Mouse (Mus musculus) heart, postnatal 0 days (tissue): Measurements from ENCODE around the gene Grm1.

Source experiments
- CTCF ChIP-seq: IDR thresholded peaks from 2 replicates; pipeline ENCODE4 v1.5.1; 2016; ENCODE audit warnings: antibody characterized with exemption, control low read depth, low read depth
- EP300 ChIP-seq: IDR thresholded peaks from 2 replicates; pipeline ENCODE4 v1.6.1; 2016; ENCODE audit warnings: antibody characterized with exemption, low read depth

DNA sequence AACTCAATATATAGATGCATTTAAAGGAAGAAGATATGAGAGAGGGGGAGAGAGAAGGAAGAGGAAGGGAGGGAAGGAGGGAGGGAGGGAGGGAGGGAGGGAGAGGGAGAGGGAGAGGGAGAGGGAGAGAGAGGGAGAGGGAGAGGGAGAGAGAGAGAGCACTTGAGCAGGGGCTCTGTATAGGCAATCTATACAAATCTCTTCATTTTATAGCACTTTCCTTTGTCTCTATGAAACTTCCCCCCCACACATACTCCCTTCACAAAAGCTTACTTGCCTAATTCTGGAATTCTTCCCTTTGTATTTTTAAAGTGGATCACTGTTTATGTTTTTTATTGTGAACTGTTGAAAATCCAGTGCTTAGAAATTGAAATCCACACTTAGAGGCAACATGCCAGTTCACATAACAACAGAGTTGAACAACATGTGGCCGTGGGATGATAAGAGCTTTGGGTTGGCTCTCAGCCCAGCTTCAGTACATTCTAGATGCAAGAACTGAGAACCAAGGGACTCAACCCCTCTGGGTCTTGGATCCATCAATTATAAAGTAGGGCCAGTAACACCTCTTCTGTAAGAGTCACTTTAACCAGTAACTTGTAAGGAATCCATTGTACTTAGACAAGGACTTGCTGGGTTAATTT lies 345.0 kb downstream of the Grm1 start:
- no peak for TF ChIP-seq CTCF
- TF ChIP-seq EP300, result no peak
